Mouse (Mus musculus) G1E (cell line): ENCODE results near the gene Ddi2. TPM values are rescaled to one million over a fixed set of nuclear protein-coding genes. Genes with fewer than 3 reads are reported as not detected.
A peak's percentile ranks its signal among the peaks of the same experiment; 100 is the strongest.

Source experiments
- ATAC-seq: 2 replicates; pipeline ENCODE4 v1.8.0; 2016; ENCODE audit warnings: mild to moderate bottlenecking; ENCODE audit not compliant: insufficient number of reproducible peaks, poor library complexity, low FRiP score, severe bottlenecking; ENCODE audit errors: extremely low read depth
- DNase-seq: peaks from one replicate; pipeline ENCODE4 v3.0.0; 2012; ENCODE audit warnings: low spot score
- H3K27me3 ChIP-seq: 2 replicates; pipeline ENCODE4 v1.6.1; 2012; ENCODE audit warnings: mild to moderate bottlenecking, low read length, inconsistent platforms; ENCODE audit not compliant: insufficient read depth
- H3K36me3 ChIP-seq: replicated peaks from 2 replicates; pipeline ENCODE3; 2012; ENCODE audit warnings: mild to moderate bottlenecking, inconsistent platforms
- H3K4me1 ChIP-seq: 2 replicates; pipeline ENCODE4 v1.6.1; 2012; ENCODE audit warnings: low read depth, low read length, inconsistent platforms, mixed read lengths; ENCODE audit not compliant: insufficient read depth
- H3K4me3 ChIP-seq: 2 replicates; pipeline ENCODE4 v1.5.1; 2012; ENCODE audit warnings: low read depth, mild to moderate bottlenecking, inconsistent platforms, low read length, moderate library complexity, mixed read lengths
- H3K9me3 ChIP-seq: replicated peaks from 2 replicates; pipeline ENCODE4 v1.6.1; 2012; ENCODE audit warnings: inconsistent platforms
- CTCF ChIP-seq: IDR thresholded peaks from 2 replicates; pipeline ENCODE4 v1.5.1; 2012; ENCODE audit warnings: low read depth, low read length, inconsistent platforms, mixed read lengths
- GATA1 ChIP-seq: IDR thresholded peaks from 2 replicates; pipeline ENCODE4 v1.6.1; 2012; ENCODE audit warnings: borderline replicate concordance, low read length, inconsistent platforms, mixed read lengths
- GATA2 ChIP-seq: IDR thresholded peaks from 2 replicates; pipeline ENCODE4 v1.6.1; 2012; ENCODE audit warnings: low read depth, low read length, inconsistent platforms, borderline replicate concordance
- POLR2AphosphoS5 ChIP-seq: IDR thresholded peaks from 2 replicates; pipeline ENCODE4 v1.6.1; 2012; ENCODE audit warnings: low read depth, low read length, inconsistent platforms; ENCODE audit not compliant: insufficient replicate concordance
- TAL1 ChIP-seq: conservative IDR thresholded peaks from 2 replicates; pipeline ENCODE4 v1.6.1; 2012; ENCODE audit warnings: low read depth, low read length, inconsistent platforms, mixed read lengths
- polyA plus RNA-seq: library from polyadenylated mRNA; stranded (reverse); fragments of >175 nt; gene quantifications from 2 replicates; pipeline ENCODE4 v1.2.3, GENCODE M21; 2012
- total RNA-seq, 2 experiments: library from RNA; stranded (forward) in 1 of 2; stranded (reverse) in 1 of 2; fragments of 200-1000 nt in 1 of 2; fragments of >200 nt in 1 of 2; fragmentation: Nextera tagmentation in 1 of 2; gene quantifications; 2 replicates each; pipeline ENCODE4 v1.2.3; 2014 to 2017

The Ddi2 gene
- total and polyA plus RNA-seq, 3 experiments, result 17.8 to 45.4 (median 27.9) TPM

GRCm38 (mm10) chr4:141766316-141766667 lies 43.1 kb upstream of the Ddi2 start:
- H3K4me3 ChIP-seq, result peak overlapping the region; percentile 51; the same call in 1 of the 2 replicates
- H3K9me3 ChIP-seq, result no peaks in the 10 kb centered on the region
- DNase-seq (peak; percentile 65), ATAC-seq (peak; percentile 62)
- H3K36me3 ChIP-seq, result peaks cover 97% of the 10 kb centered on the region
- TF ChIP-seq TAL1 (no peak), GATA2 (no peak)
- H3K27me3 ChIP-seq, result no peaks in the 10 kb centered on the region
- peaks cover 60% of the 10 kb centered on the region for H3K4me1 ChIP-seq

DNA sequence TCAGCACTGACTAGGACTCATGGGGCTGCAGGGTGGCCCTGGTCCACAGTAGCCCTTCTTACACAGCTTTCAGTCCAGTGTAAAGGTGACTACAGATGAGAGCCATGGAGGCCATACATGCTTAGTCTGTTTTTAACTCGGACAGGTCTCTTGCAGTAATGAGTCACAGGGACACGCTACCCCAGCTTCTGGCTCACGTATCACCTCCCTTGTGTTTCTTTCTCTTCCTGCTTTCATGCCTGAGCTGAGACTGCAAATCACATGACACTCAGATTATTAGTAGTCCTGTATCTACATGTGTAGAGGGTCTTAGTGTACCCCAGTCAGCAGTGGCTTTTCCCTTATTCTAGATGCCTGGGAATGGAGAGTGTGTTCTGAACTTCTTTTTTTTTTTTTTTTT lies 41.8 kb upstream of the Ddi2 start:
- H3K36me3 ChIP-seq, result peaks cover 95% of the 10 kb centered on the region
- no peak for TF ChIP-seq GATA2
- TF ChIP-seq CTCF, result no peak
- TF ChIP-seq TAL1, result no peak
- TF ChIP-seq POLR2AphosphoS5, result no peak
- TF ChIP-seq GATA1, result no peak
- H3K4me1 ChIP-seq, result peaks cover 52% of the 10 kb centered on the region
- no peak overlapping the region for H3K4me3 ChIP-seq
- no peaks in the 10 kb centered on the region for H3K9me3 ChIP-seq
- ATAC-seq (no peak), DNase-seq (no peak)
- H3K27me3 ChIP-seq, result no peaks in the 10 kb centered on the region

- ATAC-seq (no peak), DNase-seq (no peak)
- no peak overlapping the region for H3K4me3 ChIP-seq
- H3K27me3 ChIP-seq, result no peaks in the 10 kb centered on the region
- H3K9me3 ChIP-seq, result no peaks in the 10 kb centered on the region
- H3K36me3 ChIP-seq, result peaks cover 92% of the 10 kb centered on the region
- H3K4me1 ChIP-seq, result peaks cover 55% of the 10 kb centered on the region
- TF ChIP-seq GATA2 (no peak), TAL1 (no peak), CTCF (no peak), POLR2AphosphoS5 (no peak), GATA1 (no peak)
Measured at GRCm38 (mm10) chr4:141763476-141763875, 40.3 kb upstream of the Ddi2 start.

GRCm38 (mm10) chr4:141762102-141762598 lies 38.9 kb upstream of the Ddi2 start:
- H3K9me3 ChIP-seq, result no peaks in the 10 kb centered on the region
- H3K4me3 ChIP-seq, result no peak overlapping the region
- ATAC-seq (no peak), DNase-seq (no peak)
- peaks cover 56% of the 10 kb centered on the region for H3K4me1 ChIP-seq
- no peak for TF ChIP-seq TAL1
- no peak for TF ChIP-seq POLR2AphosphoS5
- TF ChIP-seq CTCF, result no peak
- TF ChIP-seq GATA2, result no peak
- peaks cover 86% of the 10 kb centered on the region for H3K36me3 ChIP-seq
- no peaks in the 10 kb centered on the region for H3K27me3 ChIP-seq

DNA sequence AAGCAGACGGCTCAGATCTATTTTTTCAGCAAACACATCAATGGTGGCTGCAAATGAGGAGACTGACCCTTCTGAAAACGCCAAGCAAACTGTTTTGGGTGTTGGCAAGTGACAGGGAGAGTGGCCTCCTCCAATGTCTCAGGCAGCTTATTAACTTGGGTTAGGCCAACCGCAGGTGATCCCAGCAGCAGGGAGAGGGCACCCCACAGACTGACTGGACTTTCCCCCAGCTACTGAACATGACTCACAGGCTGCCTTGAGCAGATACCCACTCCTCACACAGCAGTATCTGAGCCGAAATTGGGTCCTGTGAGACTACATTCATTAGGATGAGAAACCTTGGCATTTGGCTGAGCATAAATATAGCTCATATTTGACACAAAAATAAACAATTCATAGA lies 37.7 kb upstream of the Ddi2 start:
- Histone ChIP-seq H3K4me1 (peaks cover 47% of the 10 kb centered on the region), H3K9me3 (no peaks in the 10 kb centered on the region), H3K4me3 (no peak overlapping the region), H3K27me3 (no peaks in the 10 kb centered on the region), H3K36me3 (peaks cover 75% of the 10 kb centered on the region)
- TF ChIP-seq GATA2 (no peak), POLR2AphosphoS5 (no peak), GATA1 (no peak), CTCF (no peak), TAL1 (no peak)
- no peak for ATAC-seq
- DNase-seq, result no peak

DNA sequence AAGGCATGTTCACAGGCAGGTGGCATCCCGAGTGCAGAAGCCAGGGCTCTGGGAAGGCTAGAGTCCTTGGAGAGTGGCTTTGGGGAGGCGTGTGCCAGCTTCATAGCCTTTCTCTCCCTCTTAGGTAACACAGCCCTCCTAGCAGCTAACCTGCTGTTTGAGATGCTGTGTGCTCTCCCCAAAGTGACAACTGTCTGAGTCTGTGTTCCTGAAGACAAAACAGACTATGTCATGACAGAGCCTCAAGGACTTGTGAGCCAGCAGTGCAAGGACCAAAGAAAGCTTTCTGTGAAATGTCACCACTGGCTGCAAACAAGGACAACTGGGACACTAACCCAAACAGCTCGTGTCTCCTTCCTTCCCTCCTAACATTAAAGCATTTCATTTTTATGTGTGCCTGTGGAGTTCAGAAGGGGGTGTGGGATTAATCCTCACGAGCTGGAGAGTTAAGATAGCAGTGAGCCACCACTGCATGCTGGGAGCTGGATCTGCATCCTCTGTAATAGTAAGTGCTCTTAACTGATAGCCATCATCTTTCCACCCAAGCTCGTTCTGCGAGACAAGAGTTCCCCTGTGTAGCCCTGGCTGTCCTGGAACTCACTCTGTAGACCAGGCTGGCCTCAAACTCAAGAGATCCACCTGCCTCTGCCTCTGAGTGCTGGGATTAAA lies 35.8 kb upstream of the Ddi2 start:
- H3K9me3 ChIP-seq, result no peaks in the 10 kb centered on the region
- peaks cover 56% of the 10 kb centered on the region for H3K4me1 ChIP-seq
- H3K36me3 ChIP-seq, result peaks cover 58% of the 10 kb centered on the region
- no peak for DNase-seq
- H3K4me3 ChIP-seq, result no peak overlapping the region
- no peak for TF ChIP-seq GATA2
- no peak for TF ChIP-seq CTCF
- no peak for TF ChIP-seq POLR2AphosphoS5
- TF ChIP-seq GATA1, result no peak
- TF ChIP-seq TAL1, result no peak
- H3K27me3 ChIP-seq, result no peaks in the 10 kb centered on the region
- peak; percentile 66 for ATAC-seq

- no peak for ATAC-seq
- no peaks in the 10 kb centered on the region for H3K9me3 ChIP-seq
- no peak for DNase-seq
- peaks cover 63% of the 10 kb centered on the region for H3K4me1 ChIP-seq
- no peak for TF ChIP-seq CTCF
- no peak for TF ChIP-seq GATA1
- H3K4me3 ChIP-seq, result no peak overlapping the region
- H3K27me3 ChIP-seq, result no peaks in the 10 kb centered on the region
- peaks cover 39% of the 10 kb centered on the region for H3K36me3 ChIP-seq
Measured at GRCm38 (mm10) chr4:141757124-141757523, 33.9 kb upstream of the Ddi2 start.
